Mouse (Mus musculus): Measurements from ENCODE around the gene Sqstm1.

Gene Sqstm1

DNA sequence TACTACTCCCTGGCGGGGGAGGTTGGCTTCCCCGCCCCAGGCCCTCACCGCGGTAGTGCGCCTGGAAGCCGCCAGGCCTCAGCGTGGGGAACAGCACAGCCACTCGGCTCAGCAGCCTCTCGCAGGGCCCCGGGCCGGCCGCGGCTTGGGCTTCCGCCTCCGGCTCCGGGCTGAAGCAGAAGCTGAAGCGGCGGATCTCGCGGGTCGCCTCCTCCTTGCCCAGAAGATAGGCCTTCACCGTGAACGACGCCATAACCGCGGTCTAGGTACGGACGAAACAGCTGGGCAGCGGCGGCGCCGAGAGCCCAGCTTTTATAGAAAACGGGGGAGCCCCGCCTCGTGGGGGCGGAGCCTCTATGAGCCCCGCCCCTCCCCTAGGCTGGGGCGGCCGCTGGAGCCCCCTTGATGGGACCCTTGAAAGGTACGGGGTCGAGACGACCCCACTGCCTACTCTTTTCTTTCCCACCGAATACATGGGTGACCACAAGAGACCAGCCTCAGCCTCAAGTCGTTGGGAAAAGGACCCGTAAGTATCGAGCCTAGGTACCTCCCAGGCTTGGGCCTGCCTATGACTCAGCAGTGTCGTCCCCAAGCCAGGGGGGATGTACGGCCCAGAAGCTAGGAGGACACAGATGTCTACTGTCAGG is at the start of gene Sqstm1, which contains the start of gene Mgat4b:
TSS of gene Sqstm1 (minus strand) at position 323 of the 647 bp plus-strand sequence.
TSS of gene Mgat4b (plus strand) at position 386 of the 647 bp plus-strand sequence.
- no peak for DNase-seq (ENCODE audit: low read depth, low spot score)

DNA sequence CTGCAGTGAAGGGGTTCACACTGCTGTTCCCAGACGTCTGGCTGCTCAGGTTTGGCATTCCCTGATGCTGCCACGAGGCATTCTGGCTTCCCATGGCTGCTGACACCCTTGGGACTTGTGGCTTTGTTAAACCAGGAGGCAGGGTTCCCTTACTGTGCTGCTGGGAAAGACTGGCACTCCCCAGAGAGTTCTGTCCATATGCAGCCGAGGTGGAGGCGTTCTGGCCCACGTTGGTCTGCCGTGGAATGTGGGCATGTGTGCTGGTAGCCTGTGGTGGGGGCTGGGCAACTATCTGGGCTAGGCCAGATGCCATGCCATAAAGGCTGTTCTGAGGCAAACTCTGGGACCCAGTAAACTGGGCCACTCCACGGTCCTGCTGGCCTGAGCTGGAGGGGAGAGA is 47.7 kb upstream of the Sqstm1 start:
- DNase-seq (ENCODE audit: low read depth, low spot score), result peak; percentile 53

DNA sequence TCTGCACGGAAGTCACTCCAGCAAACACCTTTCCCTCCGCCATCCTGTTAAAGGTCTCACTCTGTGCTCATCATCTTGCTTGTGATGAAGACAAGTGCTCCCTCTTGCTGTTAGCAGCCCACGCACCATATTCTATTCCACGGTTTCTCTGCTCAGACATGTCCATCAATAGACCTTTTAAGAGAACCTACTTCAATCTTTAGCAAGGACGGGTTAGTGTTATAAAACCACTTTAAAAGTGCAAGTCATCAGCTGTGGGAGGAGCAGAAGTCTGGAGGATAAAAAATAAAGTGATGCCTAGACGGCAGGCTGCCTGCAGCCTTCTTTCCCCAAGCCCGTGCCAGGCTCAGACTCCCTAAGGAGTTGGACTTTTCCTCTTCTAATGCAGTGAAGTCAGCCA is 46.0 kb upstream of the Sqstm1 start:
- DNase-seq (ENCODE audit: low read depth, low spot score), result peak; percentile 55

DNA sequence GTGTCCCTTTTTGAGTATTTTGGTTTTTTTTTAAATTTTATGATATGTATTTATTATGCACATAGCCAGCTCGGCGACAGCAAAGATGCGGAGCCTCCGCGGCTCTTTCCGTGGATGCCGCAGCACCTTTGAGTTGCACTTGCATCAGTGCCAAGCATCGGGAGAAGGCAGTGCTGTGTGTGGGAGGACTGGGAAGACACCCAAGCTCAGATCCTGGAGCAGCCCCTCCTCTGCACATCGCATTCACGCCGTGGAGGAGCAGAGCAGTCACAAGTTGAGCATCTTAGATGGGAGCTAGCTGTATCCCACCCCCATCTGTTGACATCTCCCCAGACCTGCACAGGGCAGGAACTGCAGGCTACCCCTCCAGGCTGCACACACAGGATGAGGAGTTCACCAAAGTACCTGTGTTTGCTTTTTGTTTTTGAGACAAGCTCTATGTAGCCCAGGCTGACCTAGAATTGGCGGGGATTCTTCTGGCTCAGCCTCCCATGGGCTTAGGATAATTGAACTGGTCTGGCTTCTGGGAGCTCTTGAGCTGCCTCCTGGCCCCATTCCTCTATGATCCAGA is 43.5 kb upstream of the Sqstm1 start:
- DNase-seq (ENCODE audit: low read depth, low spot score), result peak; percentile 92

DNA sequence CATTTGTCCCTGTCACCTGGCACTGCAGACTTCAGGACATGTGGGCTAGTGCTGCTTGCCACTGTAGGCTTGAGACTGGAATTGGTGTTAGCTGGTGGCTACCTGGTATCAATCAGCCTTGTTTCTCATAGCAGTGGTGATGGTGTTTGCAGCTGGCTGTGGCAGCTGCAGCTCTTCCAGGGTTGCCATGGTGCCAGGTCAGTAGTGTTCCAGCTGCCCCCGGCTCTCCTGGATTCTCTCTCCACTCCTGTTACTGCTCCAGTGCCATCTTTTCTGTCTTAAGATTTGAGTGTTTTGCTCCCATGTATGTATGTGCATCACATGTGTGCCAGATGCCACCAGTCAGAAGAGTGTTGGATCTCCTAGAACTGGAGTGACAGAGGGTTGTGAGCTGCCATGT is 42.8 kb upstream of the Sqstm1 start:
- no peak for DNase-seq (ENCODE audit: low read depth, low spot score)

DNA sequence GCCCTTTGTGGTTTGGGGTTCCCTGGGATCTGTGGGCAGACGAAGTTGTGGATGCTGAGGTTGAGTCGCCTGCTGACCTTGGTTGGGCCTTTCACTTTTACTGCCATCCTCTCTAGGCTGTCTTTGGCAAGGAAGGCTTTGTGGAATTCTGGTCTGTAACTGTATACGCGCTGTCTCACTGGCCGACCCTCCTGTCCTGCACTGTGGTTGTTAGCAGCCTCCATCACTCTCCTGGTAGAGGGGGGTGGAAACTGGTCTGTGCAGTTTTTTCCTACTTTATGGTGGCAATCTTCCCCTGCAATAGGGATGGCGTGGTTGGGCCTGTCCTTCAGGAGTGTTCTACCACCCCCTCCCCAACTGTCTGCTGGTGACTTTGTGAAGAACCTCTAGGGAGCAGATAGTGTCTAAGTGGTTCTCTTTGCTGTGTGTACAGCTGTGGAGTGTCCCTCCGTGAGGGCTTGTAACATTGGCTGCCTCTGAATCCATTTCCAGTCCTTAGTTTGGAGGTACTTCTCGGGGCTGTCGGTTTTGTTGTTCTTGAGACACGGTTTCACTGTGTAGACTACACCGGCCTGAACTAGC is 42.1 kb upstream of the Sqstm1 start:
- DNase-seq (ENCODE audit: low read depth, low spot score), result no peak

DNA sequence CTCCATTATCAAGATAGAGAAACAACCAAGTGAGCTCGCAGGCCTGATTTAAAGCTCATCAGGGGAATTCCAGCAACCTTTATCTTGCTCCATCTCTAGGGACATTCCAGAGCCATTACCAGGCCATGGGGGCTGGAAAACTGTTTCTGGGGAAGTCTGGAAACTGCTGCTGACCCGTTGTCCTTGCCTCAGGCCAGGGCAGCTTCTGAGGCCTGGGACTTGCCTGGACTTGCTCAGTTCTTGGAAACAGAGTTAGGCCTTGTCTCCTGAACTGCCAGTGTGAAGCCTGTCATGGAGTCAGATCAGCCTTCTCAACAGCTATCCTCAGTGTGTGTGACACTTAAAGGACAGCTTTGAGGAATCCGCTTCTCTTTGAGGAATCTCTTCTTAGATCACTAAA is 41.5 kb upstream of the Sqstm1 start:
- no peak for DNase-seq (ENCODE audit: low read depth, low spot score)

DNA sequence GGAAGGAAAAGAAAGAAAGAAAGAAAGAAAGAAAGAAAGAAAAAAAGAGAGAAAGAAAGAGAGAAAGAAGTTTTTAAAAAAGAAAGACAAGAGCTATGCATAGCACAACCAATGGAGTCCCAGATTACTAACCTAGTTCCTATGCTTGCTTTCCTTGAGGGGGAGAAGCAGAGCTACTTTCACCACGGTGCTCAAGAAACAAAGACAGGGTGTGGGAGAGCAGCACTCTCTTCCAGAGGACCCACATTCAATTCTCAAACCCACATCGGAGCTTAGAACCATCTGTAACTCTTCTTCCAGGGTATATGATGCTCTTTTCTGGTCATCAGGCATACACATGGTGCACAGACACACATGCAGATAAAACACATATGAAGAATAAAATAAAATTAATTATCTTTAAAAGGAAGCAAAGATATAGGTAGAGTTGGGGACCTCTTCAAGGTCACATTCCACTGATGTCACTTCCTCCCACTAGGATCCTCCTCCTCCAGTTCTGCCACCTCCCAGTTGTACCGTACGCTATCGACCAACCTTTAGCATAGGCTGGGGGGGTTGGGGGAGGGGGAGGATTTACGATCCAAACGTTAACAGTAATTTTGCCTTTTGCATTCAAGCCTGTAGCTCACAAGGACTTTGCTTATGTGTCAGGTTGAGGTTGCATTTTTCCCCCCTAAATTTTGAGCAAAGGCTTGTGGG is 38.0 kb upstream of the Sqstm1 start:
- no peak for DNase-seq (ENCODE audit: low read depth, low spot score)

DNA sequence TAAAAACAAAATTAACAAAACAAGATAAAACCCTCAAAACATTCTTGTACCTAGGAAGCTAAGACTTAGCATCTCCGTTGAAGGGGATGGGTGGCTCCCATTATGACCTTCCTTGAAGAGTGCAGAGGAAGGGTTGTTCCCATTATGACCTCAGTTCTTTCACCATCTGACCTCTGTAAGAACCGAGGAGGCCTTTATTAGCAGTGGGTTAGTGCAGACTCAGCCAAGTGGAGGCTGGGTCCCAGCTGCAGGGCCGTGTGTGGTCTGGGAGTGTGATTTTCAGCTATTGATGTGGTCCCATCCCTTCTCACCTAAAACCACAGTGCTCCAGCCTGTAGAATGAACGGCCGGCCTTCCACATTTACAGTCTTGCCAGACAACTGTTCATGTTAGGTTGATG is 34.6 kb upstream of the Sqstm1 start:
- no peak for DNase-seq (ENCODE audit: low read depth, low spot score)

DNA sequence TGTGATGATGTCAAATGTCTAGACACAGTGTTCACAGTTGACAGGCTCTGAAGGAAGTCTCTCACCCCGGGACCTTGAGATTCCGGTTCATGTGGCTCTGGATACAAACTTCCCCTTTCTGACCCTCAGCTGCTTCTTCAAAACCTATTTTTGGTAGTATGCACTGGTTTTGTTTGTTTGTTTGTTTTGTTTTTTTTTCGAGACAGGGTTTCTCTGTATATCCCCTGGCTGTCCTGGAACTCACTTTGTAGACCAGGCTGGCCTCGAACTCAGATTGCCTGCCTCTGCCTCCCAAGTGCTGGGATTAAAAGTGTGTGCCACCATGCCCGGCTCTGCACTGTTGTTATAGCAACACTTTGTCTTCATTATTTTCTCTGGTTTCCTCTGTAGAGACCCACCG is 33.3 kb upstream of the Sqstm1 start:
- no peak for DNase-seq (ENCODE audit: low read depth, low spot score)

DNA sequence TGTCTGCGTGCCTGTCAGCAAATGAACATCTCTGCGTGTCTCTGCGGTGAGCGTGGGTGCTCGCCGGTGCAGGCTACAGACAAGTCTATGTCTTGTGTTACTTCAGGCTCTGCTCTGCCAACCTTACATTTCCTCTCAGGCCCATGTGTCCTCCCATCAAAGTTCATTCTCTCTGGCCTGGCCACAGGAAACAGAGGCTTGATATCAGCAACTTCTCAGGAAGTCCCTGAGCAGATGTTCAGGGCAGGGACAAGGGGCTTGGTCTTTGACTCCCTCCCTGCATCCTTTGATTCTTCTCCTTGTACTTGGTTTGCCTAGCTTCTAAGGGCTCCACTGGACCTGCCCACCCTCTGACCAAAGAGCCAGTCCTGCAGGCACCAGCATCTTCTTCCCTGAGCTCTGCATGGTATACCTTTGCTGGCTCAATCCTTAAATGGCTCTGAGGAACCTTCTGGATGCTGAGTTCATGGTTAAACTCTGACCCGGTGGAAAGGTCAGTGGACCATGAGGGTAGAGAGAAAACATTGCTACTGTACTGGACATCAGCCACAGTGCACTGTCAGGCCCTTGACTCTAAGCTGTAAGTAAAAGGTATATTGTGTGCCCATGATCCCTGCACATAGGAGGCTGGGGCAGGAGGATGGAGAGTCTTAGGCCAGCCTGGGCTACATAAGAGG is 29.7 kb upstream of the Sqstm1 start:
- no peak for DNase-seq (ENCODE audit: low read depth, low spot score)

DNA sequence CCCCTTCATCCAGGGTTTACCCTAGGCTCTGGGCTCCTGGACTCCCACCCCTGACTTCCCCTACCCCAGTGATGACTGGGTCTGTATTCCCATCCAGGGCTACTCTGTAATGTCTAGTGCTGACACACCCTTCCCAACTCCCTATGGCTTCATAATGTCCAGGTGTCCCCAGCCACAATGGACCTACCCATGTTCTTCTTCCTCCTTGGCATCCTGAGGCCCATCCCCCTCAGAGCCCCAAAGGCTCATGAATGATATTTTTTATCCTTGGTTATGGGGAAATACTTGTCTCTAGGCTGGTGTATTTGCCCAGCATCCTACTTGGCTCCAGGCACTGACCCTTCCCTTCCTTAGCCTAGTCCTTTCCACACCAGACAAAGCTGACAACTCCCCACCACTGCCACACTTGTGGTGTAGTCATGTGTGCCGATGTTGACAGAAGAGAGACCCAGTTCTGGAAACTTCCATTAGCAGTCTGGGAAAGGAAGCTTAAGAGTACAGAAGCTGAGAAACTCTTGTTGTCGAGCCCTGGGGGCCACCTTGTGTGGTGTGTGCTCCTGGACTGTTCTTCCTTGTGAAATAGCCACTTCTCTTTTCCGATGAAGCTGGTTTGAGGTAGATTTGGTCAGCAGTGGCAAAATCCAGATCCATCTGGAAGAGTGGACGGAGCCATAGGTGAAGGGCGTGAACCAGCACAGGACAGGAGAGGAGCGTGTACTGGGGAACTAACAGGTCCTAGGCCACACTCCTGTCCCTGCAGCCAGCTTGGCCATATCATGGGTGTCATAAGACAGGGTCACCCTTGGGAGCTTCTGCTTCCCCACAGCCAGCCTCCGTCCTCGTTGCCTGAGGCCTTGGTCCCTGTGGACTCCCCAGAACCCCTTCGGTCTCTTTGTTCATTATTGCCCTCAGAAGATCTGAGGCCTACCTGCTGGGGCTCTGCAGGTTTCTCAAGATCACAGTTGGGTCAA is 28.5 kb upstream of the Sqstm1 start:
- no peak for DNase-seq (ENCODE audit: low read depth, low spot score)

DNA sequence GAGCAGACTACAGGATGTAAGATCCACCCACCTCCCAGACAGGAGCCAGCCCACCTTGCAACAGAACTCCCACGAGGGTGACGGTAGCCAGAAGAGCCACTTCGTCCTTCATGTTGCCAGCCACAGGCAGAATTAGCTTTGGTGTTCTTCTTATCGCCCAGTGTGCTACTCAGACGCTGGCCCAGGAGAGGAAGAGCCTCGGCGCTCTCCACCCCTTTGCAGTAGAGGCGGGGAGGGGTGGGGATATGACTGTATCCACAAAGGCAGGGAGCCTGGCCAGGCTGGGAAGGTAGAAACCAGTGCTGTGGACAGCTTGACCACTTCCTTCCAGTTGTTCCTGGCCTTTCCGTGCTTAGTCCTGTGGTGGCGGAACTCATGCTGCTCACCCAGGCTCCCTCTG is 27.7 kb upstream of the Sqstm1 start, which contains the start of gene Ltc4s:
TSS of gene Ltc4s (minus strand) at position 293 of the 400 bp plus-strand sequence.
- DNase-seq (ENCODE audit: low read depth, low spot score), result no peak

DNA sequence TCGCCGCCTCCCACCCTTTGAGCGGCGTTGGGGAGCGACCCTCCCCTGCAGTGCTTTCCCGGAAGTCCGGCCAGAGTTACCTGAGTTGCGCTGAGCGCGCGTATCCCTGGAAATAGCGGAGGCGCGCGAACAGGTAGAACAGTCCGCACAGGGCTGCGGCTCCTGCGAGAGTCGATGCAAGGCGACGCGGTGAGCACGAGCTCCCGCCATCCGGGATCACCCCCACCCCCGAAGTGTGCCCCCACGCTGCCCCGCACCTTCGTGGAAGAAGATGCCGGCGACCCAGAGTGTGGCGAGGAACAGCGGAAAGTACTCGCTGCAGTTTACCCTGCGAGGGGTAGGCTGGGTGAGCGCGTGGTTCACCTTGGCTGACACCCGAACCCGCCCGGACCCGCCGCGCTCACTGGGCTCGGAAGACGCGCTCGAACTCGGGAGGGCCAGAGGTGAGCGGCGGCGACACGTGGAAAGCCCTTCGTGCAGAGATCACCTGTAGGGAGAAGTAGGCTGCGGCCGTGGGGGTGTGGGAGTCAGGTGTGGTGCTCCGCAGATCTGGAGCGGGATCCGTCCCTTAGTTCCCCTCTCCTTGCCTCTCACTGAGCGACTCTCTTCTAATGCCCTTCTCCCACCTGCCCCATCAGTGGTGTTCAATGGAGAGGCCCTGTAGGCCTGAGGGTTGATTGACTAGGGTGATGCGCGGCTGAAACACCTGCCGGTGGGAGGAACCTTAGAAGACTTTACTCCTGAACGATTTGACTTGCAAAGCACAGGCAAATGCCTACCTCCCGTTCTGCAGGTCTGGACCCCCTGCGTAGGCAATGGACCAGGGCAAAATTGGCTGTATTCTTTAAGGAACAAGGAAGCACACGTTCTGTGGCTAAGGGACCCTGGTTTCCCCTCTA is 26.6 kb upstream of the Sqstm1 start:
- DNase-seq (ENCODE audit: low read depth, low spot score), result no peak

DNA sequence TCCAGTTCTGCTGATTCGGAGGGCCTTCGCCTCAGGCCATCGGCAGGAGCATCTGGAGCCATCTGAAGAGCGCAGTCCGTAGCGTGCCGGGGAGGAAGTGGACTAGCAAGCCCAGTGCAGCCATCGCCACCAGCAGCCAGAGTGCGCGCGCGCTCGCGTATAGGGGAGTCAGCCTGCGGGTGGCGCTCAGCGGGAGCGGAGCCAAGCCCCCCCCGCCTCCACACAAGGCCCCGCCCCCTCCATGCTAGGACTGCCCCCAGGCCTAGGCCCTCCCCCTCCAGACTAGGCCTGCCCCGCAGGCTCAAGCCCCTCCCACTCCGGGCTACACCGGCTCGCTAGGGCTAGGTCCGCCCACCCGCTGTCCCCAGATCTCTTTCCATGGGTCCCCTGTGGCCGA is 25.9 kb upstream of the Sqstm1 start:
- peak; percentile 75 for DNase-seq (ENCODE audit: low read depth, low spot score)

DNA sequence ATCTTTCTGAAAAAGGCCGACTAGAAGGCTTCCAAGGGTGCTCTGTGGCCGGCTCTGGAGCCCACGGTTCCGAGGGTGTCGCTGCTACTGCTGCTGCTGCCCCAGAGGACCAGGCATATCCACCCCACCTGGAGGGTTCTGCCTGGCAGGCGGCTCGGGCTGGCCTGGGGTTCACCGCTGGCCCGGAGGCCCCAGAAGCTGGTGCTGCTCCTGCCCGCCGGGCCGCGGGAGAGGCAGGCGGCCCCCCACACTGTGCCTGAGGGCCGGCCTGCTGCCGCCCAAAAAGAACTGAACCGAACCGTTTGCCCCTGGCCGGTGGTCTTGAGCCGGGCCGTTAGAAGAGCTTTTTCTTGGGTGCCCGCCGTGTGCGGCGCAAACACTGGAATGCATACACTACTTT is 24.0 kb upstream of the Sqstm1 start:
- DNase-seq (ENCODE audit: low read depth, low spot score), result no peak

DNA sequence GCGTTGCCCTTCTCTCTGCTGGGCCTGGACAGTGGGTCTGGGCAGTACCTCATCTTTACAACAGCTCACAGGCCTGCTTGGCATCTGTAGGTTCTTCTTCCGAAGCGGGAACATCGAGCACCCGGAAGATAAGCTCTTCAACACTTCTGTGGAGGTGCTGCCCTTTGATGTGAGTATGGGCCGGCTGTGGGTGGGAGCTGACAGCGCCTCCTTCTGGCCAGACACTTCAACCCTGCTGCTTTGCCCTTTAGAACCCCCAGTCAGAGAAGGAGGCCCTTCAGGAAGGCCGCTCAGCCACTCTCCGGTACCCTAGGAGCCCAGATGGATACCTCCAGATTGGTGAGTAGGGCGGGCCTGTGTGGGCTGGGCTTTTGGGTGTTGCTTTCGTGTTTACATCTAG is 23.4 kb upstream of the Sqstm1 start:
- no peak for DNase-seq (ENCODE audit: low read depth, low spot score)

DNA sequence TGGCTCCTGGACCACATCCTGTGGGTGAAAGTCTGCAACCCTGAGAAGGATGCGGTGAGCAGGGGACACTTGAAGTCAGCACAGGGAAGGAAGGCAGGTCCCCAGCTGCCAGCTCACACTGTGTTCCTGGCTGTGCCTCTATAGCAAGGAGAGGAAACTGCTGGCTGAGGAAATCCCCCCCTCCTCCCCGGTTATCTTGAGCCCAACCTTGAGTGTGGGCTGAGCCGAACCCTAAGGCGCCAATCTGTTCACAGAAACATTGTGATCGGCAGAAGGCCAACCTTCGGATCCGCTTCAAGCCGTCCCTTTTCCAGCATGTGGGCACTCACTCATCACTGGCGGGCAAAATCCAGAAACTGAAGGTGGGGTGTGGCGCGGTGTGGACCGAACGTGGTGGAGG is 22.4 kb upstream of the Sqstm1 start:
- DNase-seq (ENCODE audit: low read depth, low spot score), result peak; percentile 55

DNA sequence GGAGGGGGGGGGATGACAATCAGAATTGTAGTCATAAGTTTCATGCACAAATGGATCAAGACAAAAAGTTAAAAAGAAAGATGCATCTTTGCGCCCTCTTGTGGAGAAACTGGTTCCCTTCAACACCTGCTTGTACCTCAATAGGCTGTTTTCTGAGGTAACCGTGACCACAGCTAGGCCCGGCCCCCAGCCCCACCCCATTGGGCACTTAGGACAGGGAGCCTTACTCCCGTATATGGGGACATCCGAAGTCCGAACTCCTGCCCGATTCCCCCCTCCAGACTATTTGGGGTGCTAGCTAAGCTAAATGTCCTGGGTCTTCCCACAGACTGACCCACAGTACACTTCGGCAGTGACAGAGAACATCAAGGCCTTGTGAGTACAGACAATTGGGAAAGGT is 20.8 kb upstream of the Sqstm1 start:
- peak; percentile 63 for DNase-seq (ENCODE audit: low read depth, low spot score)

Measured in telencephalon, adult 2 months (tissue).